Mouse (Mus musculus): ENCODE results near the gene Map4k2. TPM values are rescaled to one million over a fixed set of nuclear protein-coding genes. Genes with fewer than 3 reads are reported as not detected.

Gene Map4k2
- total and polyA plus RNA-seq, 3 experiments, result 8.0 to 22.3 TPM; not detected in 1

- TF ChIP-seq TBP (IDR thresholded peaks at IDR 0.05; ENCODE audit: low read depth, low read length) (no peak), MAX (IDR thresholded peaks at IDR 0.05; ENCODE audit: low read length) (no peak)
Observed at GRCm38 (mm10) chr19:6300402-6300841, 40.5 kb upstream of the Map4k2 start (continued).

GRCm38 (mm10) chr19:6302114-6302513, 38.8 kb upstream of the Map4k2 start:
- H3K36me3 ChIP-seq (ENCODE audit: control insufficient read depth in 1 of 2, insufficient read depth in 2 of 2, low read length in 2 of 2), result peaks cover 0 to 47% of the 10 kb centered on the region in 2 experiments; a peak in 3 of 4 replicates
- H3K4me3 ChIP-seq (ENCODE audit: control insufficient read depth in 1 of 2, insufficient read depth in 1 of 2, low read depth in 2 of 2, low read length in 2 of 2), result no peak overlapping the region
- peak overlapping the region; percentile 51 for H3K27ac ChIP-seq (ENCODE audit: control insufficient read depth, low read depth, low read length)
- TF ChIP-seq MYC (IDR thresholded peaks at IDR 0.05; ENCODE audit: low read depth, low read length) (no peak), RCOR1 (IDR thresholded peaks at IDR 0.05; ENCODE audit: low read depth, low read length) (peak; percentile 64), CTCF (IDR thresholded peaks at IDR 0.05 in 2 of 3, conservative IDR thresholded peaks at IDR 0.05 in 1 of 3; ENCODE audit: control insufficient read depth in 1 of 3, insufficient read depth in 1 of 3, low read depth in 2 of 3, low read length in 3 of 3, poor library complexity in 1 of 3, severe bottlenecking in 1 of 3) (no peak), JUND (IDR thresholded peaks at IDR 0.05; ENCODE audit: low read depth, low read length) (no peak), NRF1 (IDR thresholded peaks at IDR 0.05; ENCODE audit: insufficient read depth, low read depth, low read length, poor library complexity, severe bottlenecking) (no peak), CHD2 (IDR thresholded peaks at IDR 0.05; ENCODE audit: low read length) (no peak), NELFE (IDR thresholded peaks at IDR 0.05; ENCODE audit: low read depth, low read length) (no peak), POLR2AphosphoS5 (IDR thresholded peaks at IDR 0.05; ENCODE audit: borderline replicate concordance, low read depth, low read length) (no peak), ZNF384 (IDR thresholded peaks at IDR 0.05; ENCODE audit: low read depth, low read length) (no peak), SIN3A (IDR thresholded peaks at IDR 0.05; ENCODE audit: low read length) (peak; percentile 55; the same call in 1 of the 2 replicates), MEF2A (IDR thresholded peaks at IDR 0.05; ENCODE audit: extremely low read depth, insufficient replicate concordance, low read depth, low read length, poor library complexity, severe bottlenecking) (no peak), MAX (IDR thresholded peaks at IDR 0.05; ENCODE audit: low read length) (no peak), POLR2A (IDR thresholded peaks at IDR 0.05; ENCODE audit: control insufficient read depth in 1 of 2, insufficient read depth in 1 of 2, low read depth in 1 of 2, low read length in 2 of 2, poor library complexity in 1 of 2) (no peak), USF2 (IDR thresholded peaks at IDR 0.05; ENCODE audit: borderline replicate concordance in 1 of 2, insufficient read depth in 1 of 2, low read depth in 1 of 2, low read length in 2 of 2) (no peak), ZKSCAN1 (IDR thresholded peaks at IDR 0.05; ENCODE audit: low read depth, low read length) (no peak), KAT2A (conservative IDR thresholded peaks at IDR 0.05; ENCODE audit: low read depth, low read length) (peak; percentile 19; the same call in 1 of the 2 replicates), MYB (IDR thresholded peaks at IDR 0.05; ENCODE audit: low read depth, low read length) (no peak), E2F4 (IDR thresholded peaks at IDR 0.05; ENCODE audit: borderline replicate concordance, low read depth, low read length) (no peak), ELF1 (IDR thresholded peaks at IDR 0.05; ENCODE audit: low read depth, low read length) (no peak), CHD1 (IDR thresholded peaks at IDR 0.05; ENCODE audit: low read depth, low read length) (no peak), GATA1 (IDR thresholded peaks at IDR 0.05; ENCODE audit: low read depth, low read length) (peak; percentile 71), ZMIZ1 (IDR thresholded peaks at IDR 0.05; ENCODE audit: low read depth, low read length) (no peak), EP300 (IDR thresholded peaks at IDR 0.05; ENCODE audit: low read depth in 1 of 2, low read length in 2 of 2) (peak; percentile 52 to 78), HCFC1 (IDR thresholded peaks at IDR 0.05; ENCODE audit: low read depth, low read length) (no peak), RAD21 (IDR thresholded peaks at IDR 0.05; ENCODE audit: low read depth, low read length) (no peak), TBP (IDR thresholded peaks at IDR 0.05; ENCODE audit: low read depth, low read length) (no peak), SMC3 (IDR thresholded peaks at IDR 0.05; ENCODE audit: low read depth, low read length) (no peak), TCF12 (IDR thresholded peaks at IDR 0.05; ENCODE audit: low read depth, low read length) (peak; percentile 72; the same call in 1 of the 2 replicates), MAZ (IDR thresholded peaks at IDR 0.05; ENCODE audit: low read depth, low read length) (no peak), BHLHE40 (IDR thresholded peaks at IDR 0.05; ENCODE audit: borderline replicate concordance, low read depth, low read length) (no peak), GABPA (IDR thresholded peaks at IDR 0.05; ENCODE audit: low read depth, low read length) (no peak), ETS1 (IDR thresholded peaks at IDR 0.05; ENCODE audit: low read depth, low read length) (peak; percentile 49; the same call in 1 of the 2 replicates), MXI1 (IDR thresholded peaks at IDR 0.05; ENCODE audit: low read depth, low read length) (peak; percentile 48; the same call in 1 of the 2 replicates), ZC3H11A (IDR thresholded peaks at IDR 0.05; ENCODE audit: low read depth, low read length) (no peak), UBTF (IDR thresholded peaks at IDR 0.05; ENCODE audit: borderline replicate concordance, insufficient read depth, low read depth, low read length) (no peak)

More at GRCm38 (mm10) chr19:6302114-6302513, 38.8 kb upstream of the Map4k2 start:
- peaks cover 29 to 52% of the 10 kb centered on the region in 2 experiments for H3K4me1 ChIP-seq (ENCODE audit: control insufficient read depth in 1 of 2, insufficient read depth in 2 of 2, low read length in 2 of 2)
- no peaks in the 10 kb centered on the region; the same call in 1 of the 2 replicates for H3K79me2 ChIP-seq (ENCODE audit: control insufficient read depth, insufficient read depth, low read length, poor library complexity)
- H3K9ac ChIP-seq (ENCODE audit: control insufficient read depth, low read depth, low read length, poor library complexity, severe bottlenecking), result peak overlapping the region; percentile 37
- H3K9me3 ChIP-seq (replicated peaks; ENCODE audit: insufficient read depth, low read length), result no peaks in the 10 kb centered on the region
- H3K27me3 ChIP-seq (ENCODE audit: control insufficient read depth in 1 of 2, insufficient read depth in 2 of 2, low read length in 2 of 2), result no peaks in the 10 kb centered on the region
- peak; percentile 68 for DNase-seq (ENCODE audit: low read depth, low spot score)
